In the genomic region with DNA sequence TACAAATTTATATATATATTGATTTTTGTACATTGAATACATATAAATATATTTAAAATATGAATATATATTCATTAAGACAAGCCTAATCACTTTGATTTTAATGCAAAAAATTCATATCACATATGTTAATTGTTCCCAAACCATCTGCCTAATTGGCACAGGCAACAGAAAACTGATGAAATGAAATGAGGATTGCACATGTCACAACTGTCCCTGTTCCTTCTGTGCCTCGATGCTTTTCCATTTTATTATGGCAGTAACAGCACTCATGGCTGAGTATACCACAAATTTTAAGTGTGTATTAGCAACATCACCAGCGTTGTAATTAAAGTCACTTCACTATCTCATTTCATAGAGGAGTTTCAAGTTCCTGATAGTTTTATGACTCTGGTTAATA, we compare ENCODE assay signal across 18 mouse cellular contexts.
DNase-seq lines count a peak whose midpoint lies in the region; ATAC-seq lines count a peak whose summit lies in the region.
"Had no signal": no experiment of that assay in that cellular context is flagged by ENCODE, and none has a peak within 500 bp of the region (broad histone marks: within the 10 kb centered on the region; RNA-seq: fewer than 3 reads in every experiment).

No protein-coding gene starts in this region.

- 57% methylated on average over 2 of the region's 2 CpGs for WGBS in forebrain, embryonic 14.5 days
- 83% methylated on average over 2 of the region's 2 CpGs for WGBS in forebrain, embryonic 10.5 days
- 70% methylated on average over 2 of the region's 2 CpGs for WGBS in intestine, embryonic 15.5 days

- no peaks in the 10 kb centered on the region for H3K4me1 ChIP-seq in forebrain, embryonic 14.5 days (ENCODE audit: control insufficient read depth, insufficient read depth, low read length)
- no peaks in the 10 kb centered on the region for H3K4me1 ChIP-seq in forebrain, embryonic 10.5 days
- no peaks in the 10 kb centered on the region for H3K4me1 ChIP-seq in intestine, embryonic 15.5 days (replicated peaks)
- H3K4me1 ChIP-seq: embryonic facial prominence, embryonic 12.5 days; heart, embryonic 13.5 days; hindbrain, embryonic 12.5 days had no signal

- H3K9me3 ChIP-seq in forebrain, embryonic 14.5 days (replicated peaks; ENCODE audit: control insufficient read depth, low read length) = no peaks in the 10 kb centered on the region
- no peaks in the 10 kb centered on the region for H3K9me3 ChIP-seq in forebrain, embryonic 10.5 days
- H3K9me3 ChIP-seq in intestine, embryonic 15.5 days = no peaks in the 10 kb centered on the region
- H3K9me3 ChIP-seq: embryonic facial prominence, embryonic 12.5 days; heart, embryonic 13.5 days; hindbrain, embryonic 12.5 days had no signal

- ATAC-seq in forebrain, embryonic 14.5 days = peak; percentile 66; the same call in 1 of the 2 replicates
- ATAC-seq in intestine, embryonic 15.5 days = no peak
- ATAC-seq: hindbrain, embryonic 16.5 days had no signal

- H3K4me3 ChIP-seq in forebrain, embryonic 14.5 days (ENCODE audit: low read depth, low read length) = no peak overlapping the region
- no peak overlapping the region for H3K4me3 ChIP-seq in forebrain, embryonic 10.5 days
- H3K4me3 ChIP-seq in intestine, embryonic 15.5 days (replicated peaks) = no peak overlapping the region
- H3K4me3 ChIP-seq: embryonic facial prominence, embryonic 12.5 days; heart, embryonic 13.5 days; hindbrain, embryonic 12.5 days had no signal

- H3K27ac ChIP-seq in forebrain, embryonic 14.5 days (ENCODE audit: low read depth, low read length) = no peak overlapping the region
- H3K27ac ChIP-seq in forebrain, embryonic 10.5 days = no peak overlapping the region
- no peak overlapping the region for H3K27ac ChIP-seq in intestine, embryonic 15.5 days
- H3K27ac ChIP-seq: embryonic facial prominence, embryonic 12.5 days; heart, embryonic 13.5 days; hindbrain, embryonic 12.5 days had no signal

- H3K9ac ChIP-seq in forebrain, embryonic 14.5 days (ENCODE audit: low read length) = no peak overlapping the region
- no peak overlapping the region for H3K9ac ChIP-seq in intestine, embryonic 15.5 days
- H3K9ac ChIP-seq: embryonic facial prominence, embryonic 12.5 days; heart, embryonic 13.5 days; hindbrain, embryonic 12.5 days had no signal

- peak; percentile 73 for DNase-seq in forebrain, embryonic 14.5 days (ENCODE audit: low spot score)
- no peak for DNase-seq in forebrain, embryonic 10.5 days (ENCODE audit: extremely low spot score, low spot score)
- DNase-seq in layer of hippocampus, adult 9-11 months = peak; percentile 17
- DNase-seq in layer of hippocampus, adult 11-12 months (ENCODE audit: low spot score) = no peak
- DNase-seq in brain, embryonic 18.5 days (ENCODE audit: low read depth, low spot score) = peak; percentile 12
- DNase-seq in ovary, postnatal 36 days (ENCODE audit: low spot score) = no peak
- DNase-seq: adrenal gland, adult 2 months; adrenal gland, postnatal 25 days; cerebellum, postnatal 25 days; gastrocnemius, postnatal 36 days; heart, adult 11 months; heart, postnatal 36 days; kidney, adult 18-20 months had no signal

- H3K4me2 ChIP-seq in forebrain, embryonic 14.5 days (ENCODE audit: low read length) = no peak overlapping the region
- no peak overlapping the region for H3K4me2 ChIP-seq in intestine, embryonic 15.5 days (replicated peaks)
- H3K4me2 ChIP-seq: embryonic facial prominence, embryonic 12.5 days; heart, embryonic 13.5 days; hindbrain, embryonic 12.5 days had no signal

- H3K36me3 ChIP-seq in forebrain, embryonic 14.5 days (ENCODE audit: control insufficient read depth, insufficient read depth, low read length) = no peaks in the 10 kb centered on the region
- no peaks in the 10 kb centered on the region for H3K36me3 ChIP-seq in forebrain, embryonic 10.5 days (replicated peaks)
- no peaks in the 10 kb centered on the region for H3K36me3 ChIP-seq in intestine, embryonic 15.5 days
- H3K36me3 ChIP-seq: embryonic facial prominence, embryonic 12.5 days; heart, embryonic 13.5 days; hindbrain, embryonic 12.5 days had no signal

- H3K27me3 ChIP-seq in forebrain, embryonic 14.5 days (replicated peaks; ENCODE audit: control insufficient read depth, insufficient read depth, low read length) = no peaks in the 10 kb centered on the region
- H3K27me3 ChIP-seq in forebrain, embryonic 10.5 days (ENCODE audit: poor library complexity, severe bottlenecking) = no peaks in the 10 kb centered on the region
- no peaks in the 10 kb centered on the region for H3K27me3 ChIP-seq in intestine, embryonic 15.5 days (replicated peaks)
- H3K27me3 ChIP-seq: embryonic facial prominence, embryonic 12.5 days; heart, embryonic 13.5 days; hindbrain, embryonic 12.5 days had no signal

Comparison
In these comparisons a context has a peak if more than half of its experiments do, and no peak if none do; other contexts are left out.
1. DNase-seq: peak in forebrain, embryonic 14.5 days (single experiment), layer of hippocampus, adult 9-11 months (single experiment) and brain, embryonic 18.5 days (single experiment); none in forebrain, embryonic 10.5 days (single experiment), layer of hippocampus, adult 11-12 months (single experiment) and ovary, postnatal 36 days (single experiment).